Mouse (Mus musculus): ENCODE measurements at regions not wholly inside any gene's neighbourhood (a gene's known extent, or its start where the extent isn't known, plus 50 kb on each side); places are given as distances from the start of the nearest gene placed in this dataset.

DNA sequence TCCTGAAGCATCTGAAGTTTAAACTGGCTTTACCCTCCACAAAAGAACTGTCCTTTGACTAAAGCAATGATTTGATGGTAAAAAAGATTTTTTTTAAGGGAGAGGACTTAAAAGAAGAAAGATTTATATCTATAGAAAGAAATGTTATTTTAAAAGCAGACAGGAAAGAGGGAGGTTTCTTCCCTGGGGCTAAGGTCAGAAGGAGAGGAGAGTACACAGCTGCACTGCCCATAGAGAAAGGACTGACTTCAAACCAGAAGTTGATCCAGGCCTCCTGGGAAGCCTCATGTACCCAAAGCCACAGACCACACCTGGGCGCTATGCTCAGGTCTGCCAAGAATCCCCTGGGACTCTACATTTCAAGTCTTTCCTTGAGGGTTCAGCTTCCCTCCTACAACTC lies 83.1 kb downstream of the Tpbg start:
- TF ChIP-seq MAX (IDR thresholded peaks at IDR 0.05; ENCODE audit: low read depth) (no peak), E2F4 (IDR thresholded peaks at IDR 0.05; ENCODE audit: insufficient read depth) (no peak), POLR2A (IDR thresholded peaks at IDR 0.05; ENCODE audit: insufficient read length, low read depth) (no peak), REST (IDR thresholded peaks at IDR 0.05; ENCODE audit: insufficient read depth, insufficient read length) (no peak), USF1 (IDR thresholded peaks at IDR 0.05; ENCODE audit: low read depth) (no peak), TCF12 (IDR thresholded peaks at IDR 0.05; ENCODE audit: insufficient read depth, poor library complexity, severe bottlenecking) (no peak), POLR2AphosphoS2 (IDR thresholded peaks at IDR 0.05; ENCODE audit: insufficient read length, low read depth) (no peak), CEBPB (IDR thresholded peaks at IDR 0.05; ENCODE audit: insufficient read depth, poor library complexity, severe bottlenecking) (no peak), SRF (IDR thresholded peaks at IDR 0.05; ENCODE audit: control insufficient read depth, insufficient read length, low read depth) (no peak), MYOG (IDR thresholded peaks at IDR 0.05; ENCODE audit: control insufficient read depth in 1 of 3, insufficient read depth in 1 of 3, insufficient read length in 2 of 3, low read depth in 2 of 3) (no peak), MYOD1 (IDR thresholded peaks at IDR 0.05; ENCODE audit: control insufficient read depth in 1 of 3, insufficient read length in 2 of 3, low read depth in 2 of 3) (no peak), TCF3 (IDR thresholded peaks at IDR 0.05; ENCODE audit: insufficient read length, low read depth) (no peak)

Data from myocyte (in vitro differentiated cells).